Mouse (Mus musculus): ENCODE measurements around the gene Scgb1c1. TPM values are rescaled to one million over a fixed set of nuclear protein-coding genes. Genes with fewer than 3 reads are reported as not detected.
A peak's percentile ranks its signal among the peaks of the same experiment; 100 is the strongest.

The Scgb1c1 gene
- polyA plus RNA-seq, 1 experiment from 2014 or later: not detected

- WGBS: 64% methylated on average over 11 of the region's 11 CpGs
- Histone ChIP-seq H3K4me2 (no peak within 1 kb of the TSS), H3K27ac (no peak within 1 kb of the TSS), H3K36me3 (peaks cover 17% of the 10 kb centered on the region), H3K27me3 (peaks cover 10% of the 10 kb centered on the region), H3K4me3 (replicated peaks) (no peak within 1 kb of the TSS), H3K4me1 (peaks cover 3% of the 10 kb centered on the region; the same call in 1 of the 2 replicates), H3K9me3 (replicated peaks) (no peaks in the 10 kb centered on the region), H3K9ac (no peak within 1 kb of the TSS)
- ATAC-seq (replicated peaks; ENCODE audit: low FRiP score): no peak
Observed at GRCm38 (mm10) chr7:140847755-140848580, 2.6 kb downstream of the Scgb1c1 start, which contains the start of gene Odf3. TSS of gene Odf3 (plus strand) at chr7:140847805.

GRCm38 (mm10) chr7:140848591-140848990 is 3.2 kb downstream of the Scgb1c1 start:
- Histone ChIP-seq H3K9me3 (replicated peaks) (no peaks in the 10 kb centered on the region), H3K9ac (no peak overlapping the region), H3K4me1 (peaks cover 3% of the 10 kb centered on the region; the same call in 1 of the 2 replicates), H3K36me3 (peaks cover 23% of the 10 kb centered on the region), H3K4me3 (replicated peaks) (no peak overlapping the region), H3K27ac (no peak overlapping the region), H3K4me2 (no peak overlapping the region), H3K27me3 (peaks cover 4% of the 10 kb centered on the region)
- no peak for ATAC-seq (replicated peaks; ENCODE audit: low FRiP score)
- 90% methylated on average over 10 of the region's 10 CpGs for WGBS

GRCm38 (mm10) chr7:140851916-140852315 is 6.6 kb downstream of the Scgb1c1 start:
- Histone ChIP-seq H3K27ac (no peak overlapping the region), H3K36me3 (peaks cover 34% of the 10 kb centered on the region), H3K27me3 (no peaks in the 10 kb centered on the region), H3K9ac (no peak overlapping the region), H3K4me2 (no peak overlapping the region), H3K4me3 (replicated peaks) (no peak overlapping the region), H3K4me1 (peaks cover 12% of the 10 kb centered on the region), H3K9me3 (replicated peaks) (no peaks in the 10 kb centered on the region)
- 97% methylated on average over 4 of the region's 4 CpGs for WGBS
- no peak for ATAC-seq (replicated peaks; ENCODE audit: low FRiP score)

GRCm38 (mm10) chr7:140853386-140853785 is 8.0 kb downstream of the Scgb1c1 start:
- no peak for ATAC-seq (replicated peaks; ENCODE audit: low FRiP score)
- no peak overlapping the region for H3K27ac ChIP-seq

GRCm38 (mm10) chr7:140854483-140854882 is 9.1 kb downstream of the Scgb1c1 start:
- Histone ChIP-seq H3K9ac (no peak overlapping the region), H3K4me2 (peak overlapping the region; percentile 100; the same call in 1 of the 2 replicates)
- ATAC-seq (replicated peaks; ENCODE audit: low FRiP score): no peak

More at GRCm38 (mm10) chr7:140853386-140853785, 8.0 kb downstream of the Scgb1c1 start:
- no peak overlapping the region for H3K4me2 ChIP-seq
- H3K4me1 ChIP-seq: peaks cover 21% of the 10 kb centered on the region
- WGBS: 77% methylated on average over 9 of the region's 9 CpGs
- no peaks in the 10 kb centered on the region for H3K9me3 ChIP-seq (replicated peaks)
- no peaks in the 10 kb centered on the region for H3K27me3 ChIP-seq
- H3K9ac ChIP-seq: no peak overlapping the region
- H3K4me3 ChIP-seq (replicated peaks): no peak overlapping the region
- H3K36me3 ChIP-seq: peaks cover 35% of the 10 kb centered on the region

GRCm38 (mm10) chr7:140855181-140855580 is 9.8 kb downstream of the Scgb1c1 start:
- peak overlapping the region; percentile 100 for H3K4me2 ChIP-seq
- no peak for ATAC-seq (replicated peaks; ENCODE audit: low FRiP score)
- no peak overlapping the region for H3K27ac ChIP-seq
- peak overlapping the region; percentile 93 for H3K9ac ChIP-seq
- H3K4me1 ChIP-seq: peaks cover 28% of the 10 kb centered on the region
- peaks cover 53% of the 10 kb centered on the region for H3K36me3 ChIP-seq
- H3K9me3 ChIP-seq (replicated peaks): no peaks in the 10 kb centered on the region
- 76% methylated on average over 9 of the region's 9 CpGs for WGBS
- H3K4me3 ChIP-seq (replicated peaks): peak overlapping the region; percentile 92
- no peaks in the 10 kb centered on the region for H3K27me3 ChIP-seq

More at GRCm38 (mm10) chr7:140854483-140854882, 9.1 kb downstream of the Scgb1c1 start:
- Histone ChIP-seq H3K27ac (no peak overlapping the region), H3K4me1 (peaks cover 28% of the 10 kb centered on the region), H3K9me3 (replicated peaks) (no peaks in the 10 kb centered on the region), H3K27me3 (no peaks in the 10 kb centered on the region), H3K36me3 (peaks cover 46% of the 10 kb centered on the region), H3K4me3 (replicated peaks) (no peak overlapping the region)
- WGBS: 83% methylated on average over 18 of the region's 18 CpGs

- Histone ChIP-seq H3K4me2 (peak within 1 kb of the TSS; percentile 100), H3K9ac (peak within 1 kb of the TSS; percentile 93), H3K27me3 (no peaks in the 10 kb centered on the region), H3K36me3 (peaks cover 63% of the 10 kb centered on the region), H3K27ac (peak within 1 kb of the TSS; percentile 95), H3K4me1 (peaks cover 28% of the 10 kb centered on the region), H3K4me3 (replicated peaks) (peak within 1 kb of the TSS; percentile 92), H3K9me3 (replicated peaks) (no peaks in the 10 kb centered on the region)
- ATAC-seq (replicated peaks; ENCODE audit: low FRiP score): peak; percentile 84
- under 1% methylated on average over 51 of the region's 51 CpGs for WGBS
Observed at GRCm38 (mm10) chr7:140855860-140856784, 10.8 kb downstream of the Scgb1c1 start, which contains the start of gene Gm45785. TSS of gene Gm45785 (minus strand) at chr7:140856331.

- WGBS: under 1% methylated on average over 50 of the region's 50 CpGs
- H3K36me3 ChIP-seq: peaks cover 65% of the 10 kb centered on the region
Observed at GRCm38 (mm10) chr7:140856785-140857549, 11.6 kb downstream of the Scgb1c1 start, which contains the start of gene Ric8a. TSS of gene Ric8a (plus strand) at chr7:140856957.

GRCm38 (mm10) chr7:140857550-140858505 is 12.5 kb downstream of the Scgb1c1 start, which contains the start of gene Bet1l:
TSS of gene Bet1l (minus strand) at chr7:140857577.
- Histone ChIP-seq H3K4me3 (replicated peaks) (peak within 1 kb of the TSS; percentile 92), H3K9ac (peak within 1 kb of the TSS; percentile 93), H3K9me3 (replicated peaks) (no peaks in the 10 kb centered on the region), H3K27ac (peak within 1 kb of the TSS; percentile 95), H3K4me2 (peak within 1 kb of the TSS; percentile 100), H3K36me3 (peaks cover 65% of the 10 kb centered on the region), H3K4me1 (peaks cover 28% of the 10 kb centered on the region), H3K27me3 (no peaks in the 10 kb centered on the region)
- WGBS: 32% methylated on average over 40 of the region's 40 CpGs
- ATAC-seq (replicated peaks; ENCODE audit: low FRiP score): peak; percentile 49

More at GRCm38 (mm10) chr7:140856785-140857549, 11.6 kb downstream of the Scgb1c1 start, which contains the start of gene Ric8a:
- Histone ChIP-seq H3K4me2 (peak within 1 kb of the TSS; percentile 100), H3K4me1 (peaks cover 28% of the 10 kb centered on the region), H3K9me3 (replicated peaks) (no peaks in the 10 kb centered on the region), H3K9ac (peak within 1 kb of the TSS; percentile 93), H3K4me3 (replicated peaks) (peak within 1 kb of the TSS; percentile 92), H3K27ac (peak within 1 kb of the TSS; percentile 95), H3K27me3 (no peaks in the 10 kb centered on the region)
- peak; percentile 86 for ATAC-seq (replicated peaks; ENCODE audit: low FRiP score)

- WGBS: 96% methylated on average over 8 of the region's 8 CpGs
- peaks cover 65% of the 10 kb centered on the region for H3K36me3 ChIP-seq
- no peak for ATAC-seq (replicated peaks; ENCODE audit: low FRiP score)
- H3K4me1 ChIP-seq: peaks cover 28% of the 10 kb centered on the region
- peak overlapping the region; percentile 100 for H3K4me2 ChIP-seq
- H3K27me3 ChIP-seq: no peaks in the 10 kb centered on the region
- 0 out of 2 replicates have a peak overlapping the region, but pooled peaks have one; percentile 93 for H3K9ac ChIP-seq
- H3K27ac ChIP-seq: no peak overlapping the region
- H3K9me3 ChIP-seq (replicated peaks): no peaks in the 10 kb centered on the region
- peak overlapping the region; percentile 92 for H3K4me3 ChIP-seq (replicated peaks)
Observed at GRCm38 (mm10) chr7:140858746-140859145, 13.4 kb downstream of the Scgb1c1 start.
